Mouse (Mus musculus): ENCODE data around the gene Olig1. TPM values are rescaled to one million over a fixed set of nuclear protein-coding genes. Genes with fewer than 3 reads are reported as not detected.

Olig1 gene
- under 1 TPM; 0.28 to 0.38 TPM for total RNA-seq (2021)
- long read RNA-seq, experiment 1, partial matches to known transcripts, result 0 of 1 reads
- long read RNA-seq, experiment 1, other reads (novel, unspliced or antisense), result 0 of 1 reads
- long read RNA-seq, experiment 2, result 0 reads

DNA sequence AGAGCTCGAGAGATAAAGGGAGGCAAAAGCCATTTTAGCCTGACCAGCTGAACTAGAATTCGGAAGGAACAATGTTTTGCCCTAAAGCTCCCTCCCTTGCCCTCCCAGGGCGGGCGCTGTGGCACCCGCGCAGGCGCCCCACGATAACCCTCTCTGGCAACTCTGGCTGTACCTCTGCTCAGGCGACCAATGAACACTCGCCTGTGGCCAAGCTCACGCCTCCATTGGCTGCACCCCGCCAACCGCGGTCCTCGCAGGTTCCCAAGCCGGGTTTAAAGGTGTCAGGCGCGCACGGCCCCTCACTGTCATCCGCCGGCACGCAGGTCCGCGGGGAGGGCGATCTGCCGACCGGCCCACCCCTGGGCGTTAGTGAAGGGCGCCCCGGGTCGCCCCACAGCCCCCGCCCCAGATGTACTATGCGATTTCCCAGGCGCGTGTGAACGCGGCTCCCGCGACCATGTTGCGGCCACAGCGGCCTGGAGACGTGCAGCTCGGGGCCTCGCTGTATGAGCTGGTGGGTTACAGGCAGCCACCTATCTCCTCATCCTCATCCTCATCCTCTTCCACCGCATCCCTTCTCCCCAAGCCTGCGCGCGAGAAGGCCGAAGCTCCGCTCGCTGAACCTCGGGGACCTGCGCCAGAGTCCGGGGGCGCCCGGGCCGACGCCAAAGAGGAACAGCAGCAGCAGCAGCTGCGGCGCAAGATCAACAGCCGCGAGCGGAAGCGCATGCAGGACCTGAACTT, at the start of gene Olig1:
Olig1 (plus strand) TSS at position 305 of the 744 bp plus-strand sequence.
- DNase-seq, result peak; percentile 59

DNA sequence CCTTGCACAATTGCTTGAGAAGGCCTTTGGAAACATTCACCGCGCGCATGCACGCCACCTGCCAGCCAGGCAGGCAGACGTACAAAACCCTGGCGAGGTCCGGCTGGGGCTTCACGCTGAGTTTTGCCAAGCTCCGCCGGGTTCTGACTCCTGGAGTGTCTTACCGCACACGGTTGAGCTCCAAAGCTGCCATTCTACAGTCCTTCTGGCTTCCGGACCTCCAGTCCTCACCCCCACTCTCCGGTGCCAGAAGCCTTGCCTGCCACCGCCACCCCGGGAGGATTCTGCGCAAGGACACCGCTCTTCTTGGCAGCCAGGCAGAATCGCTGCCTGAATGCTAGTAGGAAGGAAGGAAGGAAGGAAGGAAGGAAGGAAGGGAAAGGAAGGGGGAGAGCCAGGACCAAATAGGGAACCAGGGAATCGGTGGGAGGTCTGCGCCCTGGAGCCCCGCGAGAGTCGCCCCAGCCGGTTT, 47.4 kb upstream of the Olig1 start:
- no peak for DNase-seq

DNA sequence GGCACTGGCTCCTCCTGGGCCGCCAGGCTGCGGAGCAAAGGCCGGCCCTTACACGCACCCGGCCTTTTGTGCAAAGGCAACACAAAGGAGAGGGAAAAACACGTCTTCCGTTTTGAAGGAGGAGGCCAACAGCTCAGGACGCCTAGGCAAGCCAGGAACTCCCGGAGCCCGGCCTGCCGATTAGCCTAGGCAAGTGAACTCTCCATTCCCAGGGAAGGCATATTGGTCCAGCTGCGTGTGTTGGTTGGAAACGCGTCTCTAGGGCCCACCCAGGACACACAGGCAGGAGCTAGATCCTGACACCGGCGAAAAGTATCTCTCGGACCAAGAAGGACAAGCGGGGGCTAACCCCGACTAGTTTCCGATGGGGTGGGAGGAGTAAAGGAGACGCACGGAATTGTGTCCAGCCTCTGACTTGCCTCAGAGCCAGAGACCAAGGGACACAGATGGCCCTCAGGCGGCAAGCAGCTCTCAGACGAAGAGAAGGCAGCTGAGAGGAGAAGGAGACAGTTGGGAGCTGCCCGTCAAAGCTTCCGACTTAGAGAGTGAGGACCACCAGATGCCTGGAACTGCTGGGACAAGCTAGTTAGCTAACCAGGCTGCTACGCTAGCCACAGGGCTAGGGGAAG, 46.8 kb upstream of the Olig1 start:
- no peak for DNase-seq

DNA sequence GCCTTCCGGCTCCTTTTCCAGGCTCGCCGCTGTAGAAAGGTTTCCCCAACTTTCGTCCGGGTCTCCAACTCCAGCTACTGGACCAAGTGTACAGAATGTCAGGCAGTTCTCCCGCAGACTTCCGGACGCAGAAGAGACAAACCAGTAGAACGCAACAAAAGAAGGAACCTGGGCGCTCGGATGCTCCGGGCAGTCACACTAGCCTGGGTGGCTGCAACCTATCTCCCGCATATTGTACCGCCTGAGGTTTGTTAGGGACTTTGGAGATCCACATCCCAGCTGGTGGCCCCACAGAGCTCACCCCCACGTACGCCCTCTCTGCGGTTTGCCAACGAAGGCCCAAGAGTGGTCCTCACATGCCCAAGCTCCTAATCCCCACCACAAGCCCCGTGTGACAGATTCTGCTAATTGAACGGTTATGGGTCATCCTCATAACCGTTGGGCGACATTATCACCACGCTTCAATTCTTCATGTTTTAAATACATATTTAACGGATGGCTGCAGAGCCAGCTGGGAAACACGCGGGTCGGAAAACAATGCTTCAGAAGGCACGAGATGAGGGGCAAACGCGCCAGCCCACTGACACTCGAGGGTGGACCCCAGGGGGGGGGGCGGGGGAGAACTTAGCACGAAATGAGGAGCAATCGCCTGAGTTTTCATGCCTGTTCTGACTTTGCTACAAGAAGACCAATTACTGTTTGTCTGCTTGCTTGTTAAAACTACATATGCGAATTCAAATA, 46.1 kb upstream of the Olig1 start:
- DNase-seq, result no peak

DNA sequence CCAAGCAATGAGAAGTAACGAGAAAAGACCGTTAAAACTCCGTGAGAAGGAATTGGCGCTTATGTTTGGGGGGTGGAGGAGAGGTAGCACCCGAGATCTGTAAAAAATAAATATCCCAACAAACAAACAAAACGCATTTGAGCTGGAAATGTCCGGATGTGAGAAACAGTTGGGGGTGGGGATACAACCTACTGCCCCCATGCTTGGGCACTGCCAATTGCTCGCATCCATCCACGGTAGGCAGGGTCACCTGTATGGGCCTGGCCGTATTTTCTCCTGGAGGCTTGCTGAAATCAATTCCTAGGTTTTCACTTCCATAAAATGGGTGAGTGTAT, 45.5 kb upstream of the Olig1 start:
- no peak for DNase-seq

DNA sequence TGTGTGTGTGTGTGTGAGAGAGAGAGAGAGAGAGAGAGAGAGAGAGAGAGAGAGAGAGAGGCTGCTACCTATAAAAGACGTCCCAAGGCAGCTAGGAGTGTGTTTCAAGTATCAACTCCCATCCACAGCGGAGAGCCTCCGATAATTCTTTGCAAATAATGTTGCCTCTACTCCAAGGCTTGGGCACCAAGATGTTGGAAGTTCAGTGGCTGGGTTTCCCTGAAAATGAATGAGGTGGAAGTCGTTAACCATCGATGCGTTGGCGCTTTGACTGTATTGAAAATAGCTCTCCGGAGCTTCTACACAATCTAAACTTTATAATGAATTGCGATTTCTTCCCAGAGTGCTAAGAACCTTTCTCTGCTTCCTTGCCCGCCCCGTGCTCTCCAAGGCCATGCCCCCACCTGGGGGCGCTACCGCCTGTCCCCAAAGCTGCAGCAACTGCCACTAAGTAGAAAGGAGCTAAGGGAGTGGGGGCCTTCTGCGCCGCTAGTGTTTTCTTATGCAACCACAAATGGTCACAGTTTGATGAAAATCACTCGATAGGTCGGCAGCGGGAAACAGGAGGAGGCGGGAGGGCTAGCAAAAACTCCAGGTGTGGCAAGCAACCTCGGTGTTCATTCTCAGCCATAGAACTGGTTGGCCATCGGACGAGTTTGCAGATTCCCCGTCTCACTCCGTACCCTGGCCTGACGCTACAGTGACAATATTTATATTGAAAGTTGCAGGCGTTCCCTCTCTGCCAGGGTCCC, 44.9 kb upstream of the Olig1 start:
- DNase-seq, result no peak

DNA sequence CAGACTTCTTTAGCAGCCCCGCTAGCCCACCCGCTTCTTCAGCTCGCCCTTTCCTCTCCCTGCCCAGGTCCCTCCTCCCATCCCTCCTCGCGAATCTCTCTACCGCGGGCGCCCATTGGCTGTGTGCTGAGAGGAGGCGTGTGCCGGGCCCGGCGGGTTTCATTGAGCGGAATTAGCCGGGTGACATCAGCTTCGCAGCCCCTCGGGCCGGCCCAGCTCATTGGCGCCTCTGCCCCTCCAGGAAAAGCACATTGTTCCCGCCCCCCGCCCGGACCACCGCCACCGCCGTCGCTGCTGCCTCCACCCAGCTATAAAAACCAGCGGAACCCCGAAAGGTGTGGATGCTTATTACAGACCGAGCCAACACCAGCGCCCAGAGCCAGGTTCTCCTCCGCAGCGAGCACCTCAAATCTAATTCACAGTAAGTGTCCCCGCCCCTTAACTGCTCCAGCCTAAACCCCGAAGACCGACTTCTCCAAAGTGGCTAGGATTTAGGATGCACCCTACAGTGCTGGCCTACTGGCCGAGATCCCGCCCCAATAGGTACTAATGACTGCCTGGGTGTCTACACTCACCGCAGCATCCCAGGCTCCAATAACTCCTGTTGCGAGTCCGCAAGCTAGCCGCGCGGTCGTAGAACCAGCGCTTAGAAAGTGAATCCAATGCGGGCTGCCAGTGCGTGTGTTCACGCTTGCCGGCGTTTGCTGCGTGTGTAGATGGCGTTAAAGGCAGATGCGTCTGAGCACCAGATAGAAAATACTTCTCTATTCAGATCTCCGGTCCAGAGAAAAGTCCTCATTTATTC, 44.1 kb upstream of the Olig1 start, which contains the start of gene Olig2:
Olig2 (plus strand) TSS at position 225 of the 805 bp plus-strand sequence.
- no peak for DNase-seq

DNA sequence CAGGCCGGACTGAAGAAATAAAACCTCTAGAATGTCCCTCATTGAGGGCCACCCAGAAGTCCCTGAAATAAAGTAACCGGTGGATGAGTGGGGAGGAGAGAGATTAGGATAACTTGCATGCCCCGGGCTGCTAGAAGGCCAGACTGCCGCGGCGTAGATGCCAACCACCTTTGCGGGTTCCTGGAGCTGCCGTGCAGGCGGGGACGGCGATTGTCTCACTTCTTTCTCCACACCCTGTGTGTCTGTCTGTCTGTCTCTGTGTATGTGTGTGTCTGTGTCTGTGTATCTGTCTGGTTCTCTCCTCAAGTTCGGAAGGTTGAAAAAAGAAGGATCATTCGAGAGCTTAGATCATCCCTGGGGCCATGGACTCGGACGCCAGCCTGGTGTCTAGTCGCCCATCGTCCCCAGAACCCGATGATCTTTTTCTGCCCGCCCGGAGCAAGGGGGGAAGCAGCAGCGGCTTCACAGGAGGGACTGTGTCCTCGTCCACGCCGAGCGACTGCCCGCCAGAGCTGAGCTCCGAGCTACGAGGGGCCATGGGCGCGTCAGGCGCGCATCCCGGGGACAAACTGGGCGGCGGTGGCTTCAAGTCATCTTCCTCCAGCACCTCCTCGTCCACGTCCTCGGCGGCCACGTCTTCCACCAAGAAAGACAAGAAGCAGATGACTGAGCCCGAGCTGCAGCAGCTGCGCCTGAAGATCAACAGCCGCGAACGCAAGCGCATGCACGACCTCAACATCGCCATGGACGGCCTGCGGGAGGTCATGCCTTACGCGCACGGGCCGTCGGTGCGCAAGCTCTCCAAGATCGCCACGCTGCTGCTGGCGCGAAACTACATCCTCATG, 43.3 kb upstream of the Olig1 start:
- DNase-seq, result no peak

DNA sequence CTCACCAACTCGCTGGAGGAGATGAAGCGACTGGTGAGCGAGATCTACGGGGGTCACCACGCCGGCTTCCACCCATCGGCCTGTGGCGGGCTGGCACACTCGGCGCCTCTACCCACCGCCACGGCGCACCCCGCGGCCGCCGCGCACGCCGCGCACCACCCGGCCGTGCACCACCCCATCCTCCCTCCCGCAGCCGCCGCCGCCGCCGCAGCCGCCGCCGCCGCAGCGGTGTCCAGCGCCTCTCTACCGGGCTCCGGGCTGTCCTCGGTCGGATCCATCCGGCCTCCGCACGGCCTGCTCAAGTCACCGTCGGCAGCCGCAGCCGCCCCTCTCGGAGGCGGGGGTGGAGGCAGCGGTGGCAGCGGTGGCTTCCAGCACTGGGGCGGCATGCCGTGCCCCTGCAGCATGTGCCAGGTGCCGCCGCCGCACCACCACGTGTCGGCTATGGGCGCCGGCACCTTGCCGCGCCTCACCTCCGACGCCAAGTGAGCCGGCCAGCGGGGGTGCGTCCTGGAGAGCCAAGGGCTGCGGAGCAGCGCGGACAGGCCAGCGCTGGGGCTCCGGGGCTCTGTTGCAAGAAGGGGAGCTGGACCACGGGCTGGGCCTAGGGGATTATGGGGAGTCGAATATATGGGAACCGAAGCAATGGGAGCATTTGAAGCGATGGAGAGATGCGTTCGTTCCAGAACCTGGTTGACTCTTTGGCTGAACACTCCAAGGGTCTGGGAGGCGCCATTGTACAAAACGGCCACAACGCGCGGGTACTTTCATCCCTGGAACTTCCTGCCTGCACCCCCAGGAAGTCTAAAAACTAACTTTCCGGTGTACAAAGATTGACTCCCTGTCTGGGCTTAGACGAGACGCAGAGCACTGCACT, 42.5 kb upstream of the Olig1 start:
- no peak for DNase-seq

DNA sequence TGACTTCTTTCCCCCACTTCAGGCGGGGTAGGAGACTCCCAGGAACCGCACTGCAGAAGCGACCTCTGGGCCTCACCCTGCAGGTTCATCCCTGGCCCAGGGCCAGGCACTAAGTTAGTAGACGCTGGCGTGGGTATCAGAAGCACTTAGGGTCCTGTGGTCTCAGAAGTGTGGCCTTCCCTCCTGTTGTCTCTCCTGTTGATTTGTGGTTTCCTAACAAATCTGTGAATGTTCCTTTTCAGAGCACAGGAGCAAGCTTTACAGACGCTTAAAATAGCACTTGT, 41.9 kb upstream of the Olig1 start:
- no peak for DNase-seq

DNA sequence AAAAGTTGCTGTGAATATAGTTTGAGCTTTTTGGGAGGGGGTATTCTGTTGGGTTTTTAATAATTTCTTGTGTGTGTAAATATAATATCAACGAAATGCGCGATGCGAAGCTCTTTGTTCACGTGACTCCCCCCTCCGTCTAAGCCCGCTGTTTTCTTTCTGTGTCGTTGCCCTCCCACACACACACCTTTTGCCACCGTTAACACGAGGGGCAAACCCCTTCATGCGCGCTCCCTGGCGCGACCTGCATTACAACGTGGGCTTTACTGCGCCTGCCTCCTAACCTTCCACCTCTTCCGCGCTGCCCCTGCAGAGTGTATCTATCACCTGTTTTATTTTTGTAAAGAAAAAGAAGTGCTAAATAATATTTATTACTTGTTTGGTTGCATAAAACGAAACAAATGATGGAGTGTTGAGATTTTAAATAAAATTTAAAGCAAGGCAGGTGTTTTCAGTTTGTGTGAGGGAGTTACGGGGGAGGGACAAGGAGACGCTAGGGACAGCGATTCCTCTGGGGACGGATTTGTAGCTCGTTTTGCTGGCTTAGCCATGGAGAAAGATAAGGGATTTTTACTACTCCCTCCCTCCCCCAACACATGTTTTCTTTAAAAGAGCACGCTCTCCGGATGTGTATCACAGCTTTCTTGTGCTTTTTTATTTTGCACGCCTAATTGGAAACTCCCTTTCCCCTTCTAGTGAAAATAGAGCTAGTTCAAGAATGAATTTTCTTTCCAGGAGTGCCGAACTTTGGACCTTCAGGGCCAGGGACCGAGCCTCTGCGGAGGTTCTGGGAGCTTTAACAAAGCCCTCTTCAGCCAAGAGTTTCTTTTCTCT, 41.1 kb upstream of the Olig1 start:
- no peak for DNase-seq

DNA sequence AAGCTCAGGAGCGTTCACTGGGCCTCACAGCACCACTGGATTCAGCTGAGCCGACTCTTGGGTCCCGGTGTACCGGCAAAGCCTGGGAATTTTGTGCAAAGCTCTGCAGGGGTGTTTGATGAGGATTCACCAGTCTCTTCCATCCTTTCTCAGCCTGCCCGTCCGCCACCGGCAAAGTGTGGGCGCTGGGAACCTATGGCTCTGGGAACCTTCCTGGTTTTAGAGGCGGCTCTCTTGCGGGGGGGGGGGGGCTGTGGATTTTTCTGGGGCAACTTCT, 40.6 kb upstream of the Olig1 start:
- DNase-seq, result no peak

DNA sequence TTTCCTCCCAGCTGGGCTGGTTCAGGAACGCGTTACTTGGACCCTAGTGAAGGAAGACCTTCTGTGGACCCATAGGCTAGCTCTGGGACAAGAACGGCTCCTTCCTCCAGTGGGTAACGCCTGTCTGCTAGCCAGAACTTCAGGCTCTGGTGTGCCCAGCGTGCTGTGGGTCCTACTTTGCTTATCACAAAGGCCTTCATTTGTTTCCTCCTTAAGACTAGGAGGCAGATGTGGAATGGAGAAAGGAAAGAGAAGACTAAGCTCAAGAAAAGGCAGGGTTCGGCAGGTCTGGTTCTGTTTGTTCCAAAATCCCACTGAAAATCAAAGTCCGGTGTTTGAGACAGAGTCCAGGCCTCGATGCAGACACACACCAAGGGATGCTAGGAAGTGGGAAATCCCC, 39.9 kb upstream of the Olig1 start:
- no peak for DNase-seq

DNA sequence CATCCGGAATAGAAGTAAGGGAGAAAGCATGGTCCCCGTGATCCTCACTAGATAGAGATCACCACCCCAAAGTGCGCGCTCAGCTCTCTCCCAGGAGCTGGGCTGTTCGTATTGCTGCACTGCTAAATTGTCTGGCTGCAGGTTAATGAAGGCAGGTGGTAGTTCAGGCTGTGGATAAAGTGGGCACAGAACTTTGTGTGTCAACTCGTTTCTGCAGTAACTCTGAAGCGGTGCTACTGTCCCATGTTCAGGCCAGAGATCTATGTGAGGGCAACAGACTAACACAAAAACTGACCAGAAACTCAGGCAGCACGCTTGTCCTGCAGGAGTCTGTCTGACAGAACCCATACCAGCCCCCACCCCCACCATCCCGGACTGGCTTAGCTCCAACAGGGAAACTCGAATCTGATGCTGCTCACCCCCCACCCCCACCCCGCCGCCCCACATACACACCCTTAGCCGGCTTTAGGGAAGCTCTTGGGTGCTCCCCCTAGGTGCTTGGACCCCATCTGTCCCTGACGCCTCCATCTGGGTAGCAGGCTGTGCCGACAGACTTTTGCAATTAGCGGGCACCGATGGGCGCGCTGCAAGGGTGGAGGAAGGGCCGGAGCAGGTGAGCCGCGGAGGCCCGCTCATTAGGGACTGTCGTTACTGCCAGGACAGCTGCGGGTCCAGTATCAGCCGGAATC, 37.6 kb upstream of the Olig1 start:
- DNase-seq, result no peak

DNA sequence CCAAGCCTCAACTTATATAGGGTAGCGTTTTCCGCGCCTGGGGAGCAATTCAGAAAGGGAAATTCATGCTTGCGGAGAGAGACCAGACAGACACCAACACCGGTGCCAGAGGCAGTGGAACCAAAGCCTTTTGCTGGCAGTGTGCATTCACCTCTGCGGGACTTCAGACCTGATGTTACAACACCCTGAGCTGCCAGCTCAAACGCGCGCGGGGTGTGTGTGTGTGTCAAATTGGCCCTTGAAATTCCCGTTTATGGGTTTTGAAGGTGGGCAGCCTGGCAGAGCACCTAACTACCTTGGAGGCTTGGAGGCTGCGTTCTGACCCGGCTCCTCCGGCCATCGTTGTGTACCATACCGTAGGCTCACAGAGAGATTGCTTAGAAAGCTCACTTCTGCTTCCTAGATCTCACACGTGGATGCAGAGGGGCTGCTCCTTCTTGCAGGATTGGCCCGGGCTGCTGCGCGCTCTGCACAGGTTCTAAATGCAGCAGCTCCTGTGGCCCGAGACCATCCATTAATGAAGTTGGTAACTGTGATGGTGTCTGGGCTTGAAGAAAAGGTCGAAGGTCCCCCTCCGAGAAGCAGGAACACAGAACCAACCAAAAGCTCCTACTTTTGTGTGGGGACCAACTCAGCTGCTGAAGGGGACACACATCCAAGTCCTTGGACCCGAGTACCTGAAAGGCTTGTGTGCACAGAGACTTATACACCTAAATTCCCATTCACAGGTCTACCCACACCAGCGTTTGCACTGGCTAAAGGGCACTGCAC, 36.9 kb upstream of the Olig1 start:
- no peak for DNase-seq

DNA sequence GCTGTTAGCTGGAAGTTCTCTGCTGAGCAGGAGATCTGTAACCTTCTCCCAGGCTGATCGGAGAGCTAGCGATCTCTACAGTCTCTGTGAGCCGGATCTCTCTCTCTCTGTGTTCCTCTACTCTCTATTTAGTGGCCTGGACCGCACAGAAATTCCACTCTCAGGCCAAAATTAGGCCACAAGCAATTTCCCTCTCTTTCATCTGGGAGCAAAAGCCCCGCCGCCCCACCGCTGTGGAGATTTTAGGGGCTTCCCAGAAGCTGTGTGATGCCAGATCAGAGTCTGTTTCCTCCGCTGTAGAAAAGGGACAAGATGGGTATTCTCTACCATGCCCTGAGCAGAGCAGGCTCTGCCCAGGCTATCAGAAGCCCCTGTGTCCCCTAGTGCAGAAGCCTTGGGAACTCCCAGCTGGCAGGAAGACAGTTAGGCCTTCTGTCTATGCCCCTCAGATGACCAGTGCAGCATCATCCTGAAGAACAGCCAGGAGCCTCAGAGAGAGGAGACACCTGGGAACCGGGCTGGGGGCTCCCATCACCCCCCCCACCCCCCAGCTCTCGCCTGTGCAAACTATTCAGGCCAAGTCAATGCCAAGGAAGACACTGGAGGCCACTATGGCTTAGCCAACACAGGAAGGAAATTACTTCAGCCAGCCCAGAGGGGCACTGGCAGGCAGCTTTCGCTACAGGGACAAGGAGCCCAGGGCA, 36.2 kb upstream of the Olig1 start:
- DNase-seq, result no peak

DNA sequence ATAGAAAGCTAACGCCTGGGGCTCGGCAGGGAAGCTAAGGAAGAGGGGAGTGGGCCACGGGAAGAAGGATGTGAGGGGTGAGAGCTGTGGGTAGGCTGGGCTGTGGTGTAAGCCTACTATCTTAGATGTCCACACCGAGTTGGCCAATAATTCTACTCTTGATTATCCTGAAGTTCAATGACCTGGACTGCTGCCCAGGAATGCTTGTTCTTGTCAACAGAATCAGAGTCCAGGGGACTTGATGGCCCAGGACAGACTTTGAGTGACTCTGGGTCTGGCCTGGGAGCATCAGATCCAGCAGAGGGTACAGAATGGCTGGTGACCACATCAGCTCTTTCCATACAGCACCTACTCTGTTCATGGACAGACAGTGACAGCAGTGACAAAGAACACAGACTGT, 30.5 kb upstream of the Olig1 start:
- no peak for DNase-seq

Measured in gastrocnemius, postnatal 10 days (tissue).